Mouse (Mus musculus) forebrain, embryonic 15.5 days (tissue): ENCODE data around the gene Atxn1l. TPM values are rescaled to one million over a fixed set of nuclear protein-coding genes. Genes with fewer than 3 reads are reported as not detected.

ENCODE experiments used
- ATAC-seq: fragments of 200-750 bp; cut with Nextera tagmentation; replicated peaks from 2 replicates; pipeline ENCODE4 v1.8.0; 2017; ENCODE audit warnings: mild to moderate bottlenecking, moderate TSS enrichment, moderate library complexity
- H3K27ac ChIP-seq: fragments of 300-500 bp; sonication (generic); replicated peaks from 2 replicates; pipeline ENCODE4 v1.5.1; 2015; ENCODE audit warnings: mild to moderate bottlenecking, inconsistent platforms
- H3K27me3 ChIP-seq: fragments of 300-500 bp; sonication (generic); 2 replicates; pipeline ENCODE4 v1.6.1; 2015; ENCODE audit warnings: inconsistent platforms
- H3K36me3 ChIP-seq: fragments of 300-500 bp; sonication (generic); 2 replicates; pipeline ENCODE4 v1.6.1; 2015; ENCODE audit warnings: mild to moderate bottlenecking, inconsistent platforms
- H3K4me1 ChIP-seq: fragments of 300-500 bp; sonication (generic); 2 replicates; pipeline ENCODE4 v1.6.1; 2015; ENCODE audit warnings: inconsistent platforms
- H3K4me2 ChIP-seq: fragments of 300-500 bp; sonication (generic); replicated peaks from 2 replicates; pipeline ENCODE4 v1.6.1; 2015; ENCODE audit warnings: mild to moderate bottlenecking, inconsistent platforms
- H3K4me3 ChIP-seq: fragments of 300-500 bp; sonication (generic); 2 replicates; pipeline ENCODE4 v1.5.1; 2015; ENCODE audit warnings: mild to moderate bottlenecking, inconsistent platforms
- H3K9ac ChIP-seq: fragments of 300-500 bp; sonication (generic); replicated peaks from 2 replicates; pipeline ENCODE4 v1.6.1; 2015; ENCODE audit warnings: mild to moderate bottlenecking, inconsistent platforms
- H3K9me3 ChIP-seq: fragments of 300-500 bp; sonication (generic); 2 replicates; pipeline ENCODE4 v1.6.1; 2016; ENCODE audit warnings: inconsistent platforms
- WGBS: fragments of 180-500 bp; shearing (Covaris S2); methylation state at CpG from one replicate; pipeline ENCODE4 v1.1.7; 2015; ENCODE audit warnings: mixed read lengths; 5-methylcytosine and 5-hydroxymethylcytosine counted together
- polyA plus RNA-seq: library from polyadenylated mRNA; unstranded; fragments of >200 nt; fragmentation: Nextera tagmentation; extraction: Ambion mirVana; gene quantifications from 2 replicates; pipeline ENCODE4 v1.2.1, GENCODE M21; 2015

Atxn1l gene
- polyA plus RNA-seq, 1 experiment from 2014 or later, result 4.6 TPM

GRCm38 (mm10) chr8:109714961-109715360 lies 22.6 kb downstream of the Atxn1l start:
- no peak overlapping the region for H3K4me2 ChIP-seq
- H3K9ac ChIP-seq, result no peak overlapping the region
- no peaks in the 10 kb centered on the region for H3K9me3 ChIP-seq
- no peak overlapping the region for H3K27ac ChIP-seq
- ATAC-seq, result no peak
- WGBS, result 96% methylated on average over 5 of the region's 5 CpGs
- H3K4me1 ChIP-seq, result 0 out of 2 replicates have a peak, but pooled peaks cover 6% of the 10 kb centered on the region
- peaks cover 95% of the 10 kb centered on the region for H3K36me3 ChIP-seq
- H3K4me3 ChIP-seq, result no peak overlapping the region
- H3K27me3 ChIP-seq, result no peaks in the 10 kb centered on the region

DNA sequence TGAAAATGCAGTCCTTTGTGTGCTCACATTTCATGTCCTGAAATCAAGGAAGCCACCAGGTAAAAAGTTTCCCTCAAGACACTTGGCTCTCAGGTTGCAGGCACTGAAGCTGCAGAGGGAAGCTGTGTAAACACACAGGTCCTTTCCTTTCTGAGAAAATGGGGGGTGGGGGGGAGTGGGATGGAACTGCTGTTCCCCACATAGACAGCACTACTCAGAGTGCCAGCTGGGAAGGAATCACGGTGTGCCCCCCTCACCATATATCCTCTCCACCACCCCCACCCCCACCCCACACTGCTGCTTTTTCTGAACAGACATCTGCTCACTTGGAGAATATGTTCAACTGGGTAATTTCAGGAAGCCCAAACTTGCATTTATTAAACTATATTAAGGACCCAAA lies 25.0 kb downstream of the Atxn1l start:
- no peak overlapping the region for H3K4me2 ChIP-seq
- no peak overlapping the region for H3K27ac ChIP-seq
- no peak overlapping the region for H3K4me3 ChIP-seq
- no peak overlapping the region for H3K9ac ChIP-seq
- peaks cover 93% of the 10 kb centered on the region for H3K36me3 ChIP-seq
- ATAC-seq, result no peak
- H3K9me3 ChIP-seq, result no peaks in the 10 kb centered on the region
- peaks cover 20% of the 10 kb centered on the region for H3K4me1 ChIP-seq
- WGBS, result 63% methylated on average over 1 of the region's 1 CpGs
- no peaks in the 10 kb centered on the region for H3K27me3 ChIP-seq

GRCm38 (mm10) chr8:109707921-109708320 lies 29.6 kb downstream of the Atxn1l start:
- Histone ChIP-seq H3K4me1 (peaks cover 38% of the 10 kb centered on the region), H3K4me3 (no peak overlapping the region), H3K9ac (no peak overlapping the region), H3K27ac (no peak overlapping the region), H3K27me3 (no peaks in the 10 kb centered on the region), H3K36me3 (peaks cover 51% of the 10 kb centered on the region), H3K9me3 (no peaks in the 10 kb centered on the region), H3K4me2 (peak overlapping the region; percentile 89; the same call in 1 of the 2 replicates)
- no peak for ATAC-seq
- WGBS, result 97% methylated on average over 4 of the region's 4 CpGs

GRCm38 (mm10) chr8:109706874-109707237 lies 30.7 kb downstream of the Atxn1l start:
- peaks cover 40% of the 10 kb centered on the region for H3K36me3 ChIP-seq
- no peak for ATAC-seq
- 0 out of 2 replicates have a peak overlapping the region, but pooled peaks have one; percentile 98 for H3K27ac ChIP-seq
- no peaks in the 10 kb centered on the region for H3K9me3 ChIP-seq
- H3K4me2 ChIP-seq, result peak overlapping the region; percentile 89
- H3K4me1 ChIP-seq, result peaks cover 38% of the 10 kb centered on the region
- H3K9ac ChIP-seq, result peak overlapping the region; percentile 98
- peak overlapping the region; percentile 92 for H3K4me3 ChIP-seq
- H3K27me3 ChIP-seq, result no peaks in the 10 kb centered on the region
- 16% methylated on average over 2 of the region's 2 CpGs for WGBS

DNA sequence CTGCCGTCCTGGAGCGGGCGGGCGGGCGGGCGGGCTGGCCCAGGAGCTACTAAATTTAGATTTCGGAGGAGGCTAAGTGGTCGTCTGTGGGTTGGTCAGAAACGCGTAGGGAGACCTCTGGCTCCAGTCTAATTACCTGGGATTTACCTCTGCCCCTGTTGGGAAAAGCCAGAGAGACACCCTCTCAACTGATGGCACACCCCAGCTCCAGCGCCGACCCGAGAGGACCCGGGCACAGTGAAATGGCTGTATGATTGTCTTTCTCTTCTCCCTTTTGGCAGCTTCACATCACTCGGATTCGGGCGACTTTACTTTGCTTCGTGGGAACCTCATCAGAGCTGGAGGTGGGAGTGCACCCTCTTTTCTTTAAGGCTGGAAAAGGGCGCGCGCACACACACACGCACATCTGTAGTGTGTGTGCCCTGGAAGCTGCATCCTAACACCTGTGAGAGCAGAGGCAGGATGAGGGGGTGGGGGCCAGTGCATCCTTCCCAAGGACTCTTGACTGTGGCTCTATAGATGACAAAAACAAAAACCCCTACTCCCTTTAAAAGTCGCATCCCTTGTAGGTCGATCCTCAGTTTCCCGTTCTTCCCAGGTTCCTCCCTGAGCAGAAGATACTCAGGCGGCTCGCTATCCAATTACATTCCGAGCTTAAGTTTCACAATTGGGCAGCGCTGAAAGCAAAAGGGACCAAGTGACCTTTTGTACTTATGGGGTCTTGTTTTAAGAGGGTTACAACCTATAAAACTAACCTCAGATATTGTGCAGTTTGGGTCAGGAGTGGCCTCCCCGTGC lies 31.3 kb downstream of the Atxn1l start:
- WGBS, result 2% methylated on average over 30 of the region's 30 CpGs
- peak; percentile 51 for ATAC-seq
- peaks cover 35% of the 10 kb centered on the region for H3K36me3 ChIP-seq
- peak overlapping the region; percentile 89 for H3K4me2 ChIP-seq
- no peaks in the 10 kb centered on the region for H3K27me3 ChIP-seq
- peak overlapping the region; percentile 98 for H3K27ac ChIP-seq
- peaks cover 38% of the 10 kb centered on the region for H3K4me1 ChIP-seq
- H3K9me3 ChIP-seq, result no peaks in the 10 kb centered on the region
- H3K9ac ChIP-seq, result peak overlapping the region; percentile 98
- peak overlapping the region; percentile 92 for H3K4me3 ChIP-seq

DNA sequence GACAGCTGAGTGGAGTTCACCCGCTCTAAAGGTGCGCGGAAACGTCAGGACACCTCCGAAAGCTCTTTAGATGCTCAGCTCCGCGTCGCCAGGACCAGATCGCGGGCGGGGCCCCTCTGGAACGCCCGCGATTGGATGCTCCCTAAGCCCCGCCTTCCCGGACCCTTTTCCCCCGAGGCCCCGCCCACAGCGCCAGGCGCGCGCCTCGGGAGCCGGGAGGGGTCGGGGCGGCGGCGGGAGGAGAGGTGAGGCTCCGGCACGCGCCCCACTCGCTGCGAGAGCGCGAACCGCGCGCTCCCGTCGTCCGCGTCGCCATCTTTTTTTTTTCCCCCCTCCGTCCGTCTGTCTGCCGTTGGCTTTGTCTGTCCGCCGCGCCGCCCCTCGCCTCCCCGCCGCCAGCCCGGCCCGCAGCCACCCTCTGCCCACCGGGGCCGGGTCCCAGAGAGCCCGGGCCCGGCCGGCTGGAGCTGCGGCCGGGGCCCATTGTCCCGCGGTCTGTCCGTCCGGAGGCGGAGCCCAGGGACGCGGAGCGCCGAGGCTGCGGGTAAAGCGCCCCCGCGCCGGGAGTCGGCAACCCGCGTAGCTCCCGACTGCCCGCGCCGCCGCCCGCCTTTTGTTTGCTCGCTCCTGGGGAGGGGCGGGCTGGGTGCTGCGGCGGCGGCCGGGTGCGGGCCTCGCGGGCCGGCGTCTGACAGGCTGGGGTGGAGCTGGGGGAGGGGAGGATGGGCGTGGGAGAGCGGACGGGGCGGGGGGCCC lies 32.0 kb downstream of the Atxn1l start, which contains the start of gene Zfp821:
TSS of gene Zfp821 (plus strand) at position 227 of the 756 bp plus-strand sequence.
- peak within 1 kb of the TSS; percentile 92 for H3K4me3 ChIP-seq
- peak; percentile 87 for ATAC-seq
- H3K27ac ChIP-seq, result peak within 1 kb of the TSS; percentile 98
- peaks cover 35% of the 10 kb centered on the region for H3K4me1 ChIP-seq
- H3K4me2 ChIP-seq, result peak within 1 kb of the TSS; percentile 89
- H3K9ac ChIP-seq, result peak within 1 kb of the TSS; percentile 98
- WGBS, result 1% methylated on average over 76 of the region's 100 CpGs
- no peaks in the 10 kb centered on the region for H3K27me3 ChIP-seq
- H3K36me3 ChIP-seq, result peaks cover 27% of the 10 kb centered on the region
- no peaks in the 10 kb centered on the region for H3K9me3 ChIP-seq

- Histone ChIP-seq H3K9me3 (no peaks in the 10 kb centered on the region), H3K4me1 (peaks cover 32% of the 10 kb centered on the region), H3K4me2 (peak overlapping the region; percentile 89), H3K27me3 (no peaks in the 10 kb centered on the region), H3K27ac (0 out of 2 replicates have a peak overlapping the region, but pooled peaks have one; percentile 0), H3K9ac (peak overlapping the region; percentile 98), H3K36me3 (peaks cover 19% of the 10 kb centered on the region), H3K4me3 (peak overlapping the region; percentile 92)
- ATAC-seq, result no peak; the same call in 1 of the 2 replicates
- 11% methylated on average over 24 of the region's 24 CpGs for WGBS
Observed at GRCm38 (mm10) chr8:109704565-109705319, 32.8 kb downstream of the Atxn1l start.

DNA sequence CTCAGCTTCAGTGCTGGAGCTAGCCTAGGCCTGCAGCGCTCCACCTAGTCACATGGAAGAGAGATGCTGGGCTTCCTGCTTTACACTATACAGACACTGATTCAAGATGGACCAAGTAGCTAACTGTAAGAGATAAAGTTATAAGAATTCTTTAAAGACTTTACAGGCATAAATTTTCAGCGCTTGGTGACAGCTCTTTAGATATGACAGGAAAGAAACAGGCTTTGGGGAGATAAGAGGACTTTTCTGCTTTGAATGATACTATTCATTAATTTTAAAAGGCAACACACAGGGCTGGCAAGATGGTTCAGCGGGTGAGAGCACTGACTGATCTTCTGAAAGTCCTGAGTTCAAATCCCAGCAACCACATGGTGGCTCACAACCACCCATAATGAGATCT lies 39.1 kb downstream of the Atxn1l start:
- no peak overlapping the region for H3K27ac ChIP-seq
- no peaks in the 10 kb centered on the region for H3K9me3 ChIP-seq
- peaks cover 8% of the 10 kb centered on the region for H3K4me1 ChIP-seq
- H3K4me3 ChIP-seq, result no peak overlapping the region
- ATAC-seq, result no peak
- no peak overlapping the region for H3K4me2 ChIP-seq
- no peaks in the 10 kb centered on the region for H3K36me3 ChIP-seq
- 87% methylated on average over 3 of the region's 3 CpGs for WGBS
- H3K27me3 ChIP-seq, result no peaks in the 10 kb centered on the region
- H3K9ac ChIP-seq, result no peak overlapping the region

DNA sequence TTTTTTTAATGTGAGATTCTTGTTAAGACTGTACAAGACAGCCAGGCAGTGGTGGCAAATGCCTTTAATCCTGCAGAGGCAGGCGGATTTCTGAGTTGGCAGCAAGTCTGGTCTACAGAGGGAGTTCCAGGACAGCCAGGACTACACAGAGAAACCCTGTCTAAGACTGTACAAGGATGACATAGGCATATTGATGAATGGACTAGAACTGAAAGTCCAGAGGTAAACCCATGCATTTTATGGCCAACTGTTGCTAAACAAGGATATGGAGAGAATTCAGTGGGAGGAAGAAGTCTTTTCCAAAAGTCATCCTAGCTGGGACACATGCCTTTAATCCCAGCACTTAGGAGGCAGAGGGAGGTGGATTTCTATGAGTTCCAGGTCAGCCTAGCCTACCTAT lies 39.8 kb downstream of the Atxn1l start:
- no peak overlapping the region for H3K9ac ChIP-seq
- H3K4me3 ChIP-seq, result no peak overlapping the region
- WGBS, result 70% methylated on average over 1 of the region's 1 CpGs
- peaks cover 8% of the 10 kb centered on the region for H3K4me1 ChIP-seq
- H3K27me3 ChIP-seq, result no peaks in the 10 kb centered on the region
- ATAC-seq, result no peak
- H3K36me3 ChIP-seq, result no peaks in the 10 kb centered on the region
- no peak overlapping the region for H3K27ac ChIP-seq
- H3K4me2 ChIP-seq, result no peak overlapping the region
- H3K9me3 ChIP-seq, result no peaks in the 10 kb centered on the region

DNA sequence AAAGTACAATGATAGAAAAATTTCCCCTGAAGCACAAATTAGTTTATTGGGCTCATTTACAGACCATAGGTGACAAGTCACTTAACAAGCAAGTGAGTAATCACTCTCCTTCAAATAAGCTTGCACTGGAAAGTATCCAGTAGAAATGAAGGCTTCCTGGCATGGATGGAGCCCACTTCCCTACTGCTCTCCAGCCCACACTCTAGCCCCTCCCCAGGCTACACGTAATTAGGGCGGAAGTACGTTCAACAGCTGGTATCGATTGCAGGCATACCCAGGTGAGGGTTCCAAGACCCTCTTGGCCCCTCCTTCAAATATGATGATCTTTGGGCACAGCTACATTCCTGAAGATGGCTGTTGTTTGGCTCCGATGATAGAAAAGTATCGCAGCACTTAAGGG lies 43.4 kb downstream of the Atxn1l start:
- Histone ChIP-seq H3K4me1 (peaks cover 28% of the 10 kb centered on the region), H3K27me3 (no peaks in the 10 kb centered on the region), H3K4me3 (peak overlapping the region; percentile 86), H3K36me3 (no peaks in the 10 kb centered on the region), H3K9ac (no peak overlapping the region), H3K4me2 (no peak overlapping the region), H3K27ac (no peak overlapping the region), H3K9me3 (no peaks in the 10 kb centered on the region)
- WGBS, result 51% methylated on average over 6 of the region's 6 CpGs
- ATAC-seq, result no peak

- Histone ChIP-seq H3K4me1 (peaks cover 28% of the 10 kb centered on the region), H3K4me3 (peak within 1 kb of the TSS; percentile 86), H3K27me3 (no peaks in the 10 kb centered on the region), H3K27ac (peak within 1 kb of the TSS; percentile 81), H3K36me3 (no peaks in the 10 kb centered on the region), H3K9me3 (no peaks in the 10 kb centered on the region), H3K4me2 (peak within 1 kb of the TSS; percentile 69), H3K9ac (peak within 1 kb of the TSS; percentile 97)
- under 1% methylated on average over 57 of the region's 57 CpGs for WGBS
- ATAC-seq, result peak; percentile 98
Observed at GRCm38 (mm10) chr8:109693146-109693900, 44.2 kb downstream of the Atxn1l start, which contains the start of gene Ist1. Ist1 (minus strand) TSS chr8:109693260.
